ENCODE assay signal across 18 mouse cellular contexts in the genomic region with DNA sequence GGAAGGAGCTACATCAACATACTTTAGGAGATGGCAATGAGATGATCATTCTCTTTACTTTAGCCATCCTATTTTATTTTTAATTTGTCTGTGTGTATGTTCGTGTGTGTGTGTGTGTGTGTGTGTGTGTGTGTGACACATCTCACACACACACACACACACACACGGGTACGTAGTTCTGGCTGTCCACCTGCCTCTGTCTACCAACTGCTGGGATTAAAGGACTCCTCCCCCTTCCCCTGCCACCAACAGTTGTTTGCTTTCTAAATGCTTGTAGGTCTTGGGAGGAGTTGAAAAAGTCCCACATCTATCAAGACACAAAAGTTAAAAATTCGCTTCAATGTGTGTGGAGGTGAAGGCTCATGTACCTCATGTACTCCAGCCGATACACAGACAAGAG. TPM values are rescaled to one million over a fixed set of nuclear protein-coding genes. Genes with fewer than 3 reads are reported as not detected.
"Had no signal": no experiment of that assay in that cellular context is flagged by ENCODE, and none has a peak within 500 bp of the region (broad histone marks: within the 10 kb centered on the region; RNA-seq: fewer than 3 reads in every experiment).

No protein-coding gene starts in this region.

- H3K27ac ChIP-seq: neural tube, embryonic 13.5 days; neural tube, embryonic 15.5 days; stomach, embryonic 15.5 days; stomach, postnatal 0 days had no signal

- H3K9ac ChIP-seq: neural tube, embryonic 13.5 days; neural tube, embryonic 15.5 days; stomach, embryonic 15.5 days had no signal

- H3K4me1 ChIP-seq: neural tube, embryonic 13.5 days; neural tube, embryonic 15.5 days; stomach, embryonic 15.5 days had no signal

- H3K4me2 ChIP-seq: neural tube, embryonic 13.5 days; neural tube, embryonic 15.5 days; stomach, embryonic 15.5 days had no signal

- H3K4me3 ChIP-seq: neural tube, embryonic 13.5 days; neural tube, embryonic 15.5 days; stomach, embryonic 15.5 days had no signal

- H3K9me3 ChIP-seq: neural tube, embryonic 13.5 days; neural tube, embryonic 15.5 days; stomach, embryonic 15.5 days had no signal

- DNase-seq: retina, postnatal 1 day; right cerebral cortex, adult 18-20 months; right cerebral cortex, postnatal 14 days; right cerebral cortex, postnatal 25 days; right cerebral cortex, postnatal 4 days; spleen, adult 18-20 months; thymus, adult 18-20 months; thymus, adult 2 months; thymus, postnatal 14 days; thymus, postnatal 25 days; thymus, postnatal 36 days; thymus, postnatal 4 days had no signal

- H3K27me3 ChIP-seq: neural tube, embryonic 13.5 days; neural tube, embryonic 15.5 days; stomach, embryonic 15.5 days had no signal

RNA-seq across cellular contexts. Expression of gene Serpind1, which starts 6.4 kb away (rescaled TPM):
- polyA plus RNA-seq: small intestine, adult 2 months; testis, adult 2 months had no signal
